ENCODE assay signal across 22 mouse cellular contexts in genomic region chr11:18942990-18943389, GRCm38 (mm10).
"Had no signal": no experiment of that assay in that cellular context is flagged by ENCODE, and none has a peak within 500 bp of the region (broad histone marks: within the 10 kb centered on the region; RNA-seq: fewer than 3 reads in every experiment).

No protein-coding gene starts in this region.

- H3K9ac ChIP-seq: intestine, embryonic 15.5 days; limb, embryonic 12.5 days; limb, embryonic 15.5 days; liver, embryonic 14.5 days; stomach, embryonic 15.5 days had no signal

- ATAC-seq: intestine, embryonic 15.5 days had no signal

- H3K36me3 ChIP-seq: intestine, embryonic 15.5 days; limb, embryonic 12.5 days; limb, embryonic 15.5 days; midbrain, embryonic 10.5 days; stomach, embryonic 15.5 days had no signal

- H3K9me3 ChIP-seq: intestine, embryonic 15.5 days; limb, embryonic 12.5 days; limb, embryonic 15.5 days; midbrain, embryonic 10.5 days; stomach, embryonic 15.5 days had no signal

- H3K27ac ChIP-seq: intestine, embryonic 15.5 days; limb, embryonic 12.5 days; limb, embryonic 15.5 days; liver, embryonic 14.5 days; midbrain, embryonic 10.5 days; stomach, embryonic 15.5 days had no signal

- H3K4me2 ChIP-seq: intestine, embryonic 15.5 days; limb, embryonic 12.5 days; limb, embryonic 15.5 days; liver, embryonic 11.5 days; stomach, embryonic 15.5 days had no signal

- H3K27me3 ChIP-seq: intestine, embryonic 15.5 days; stomach, embryonic 15.5 days had no signal

- H3K4me3 ChIP-seq: intestine, embryonic 15.5 days; limb, embryonic 12.5 days; limb, embryonic 15.5 days; midbrain, embryonic 10.5 days; stomach, embryonic 15.5 days had no signal

- DNase-seq: kidney, adult 18-20 months; kidney, adult 9 months; kidney, postnatal 14 days; kidney, postnatal 4 days; left cerebral cortex, postnatal 4 days; lung, adult 2 months; lung, postnatal 10 days; lung, postnatal 4 days; midbrain, embryonic 14.5 days; retina, postnatal 1 day; right cerebral cortex, postnatal 25 days; spleen, adult 18-20 months; thymus, adult 2 months; thymus, postnatal 14 days; thymus, postnatal 4 days had no signal
